Mouse (Mus musculus) adrenal gland, adult (tissue): Measurements from ENCODE around the gene Hc.

Experiments
- DNase-seq, 2 experiments: peaks; one replicate each; pipeline ENCODE4 v3.0.0; 2022 to 2023; ENCODE audit warnings: low spot score in 1 of 2; ENCODE audit not compliant: inconsistent age in 2 of 2

Hc gene

DNA sequence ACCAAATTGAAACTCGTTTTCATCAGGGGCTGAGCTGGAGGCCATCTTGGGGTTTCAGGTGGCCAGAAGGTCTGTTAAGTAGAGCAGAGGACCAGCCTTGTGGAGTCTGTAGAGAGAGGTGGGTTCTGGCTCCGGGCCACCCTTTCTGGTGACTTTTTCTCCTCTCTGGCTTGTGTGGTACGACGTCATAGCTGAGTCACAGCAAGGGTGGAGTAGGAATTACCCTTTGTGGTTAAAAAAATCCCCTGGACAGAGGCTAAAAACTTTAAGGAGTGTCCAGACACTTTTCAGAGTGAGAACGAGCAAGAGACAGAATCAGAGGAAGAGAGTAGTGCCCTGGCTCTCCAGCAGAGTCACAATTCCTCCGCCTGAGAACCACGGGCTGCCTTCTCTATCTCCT is 103.2 kb downstream of the Hc start:
- DNase-seq = no peak

DNA sequence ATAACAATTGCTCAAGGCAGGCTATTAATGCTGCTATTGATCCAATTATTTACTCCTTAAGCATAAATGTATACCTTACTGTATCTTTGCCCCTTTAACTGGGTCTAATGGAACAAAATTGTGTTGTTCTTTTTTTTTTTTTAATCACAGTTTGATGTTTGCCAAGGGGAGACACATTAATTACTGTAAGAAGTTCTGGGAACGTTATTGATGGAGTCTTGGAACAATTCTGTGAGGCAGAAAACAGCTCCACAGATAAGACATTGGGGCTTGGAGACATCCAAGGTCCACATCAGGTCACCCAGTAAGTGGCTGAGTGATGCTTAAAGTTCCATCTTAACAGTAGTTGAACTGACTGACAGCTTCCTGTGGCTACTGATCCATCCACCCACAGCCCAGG is 103.8 kb downstream of the Hc start:
- no peak for DNase-seq

DNA sequence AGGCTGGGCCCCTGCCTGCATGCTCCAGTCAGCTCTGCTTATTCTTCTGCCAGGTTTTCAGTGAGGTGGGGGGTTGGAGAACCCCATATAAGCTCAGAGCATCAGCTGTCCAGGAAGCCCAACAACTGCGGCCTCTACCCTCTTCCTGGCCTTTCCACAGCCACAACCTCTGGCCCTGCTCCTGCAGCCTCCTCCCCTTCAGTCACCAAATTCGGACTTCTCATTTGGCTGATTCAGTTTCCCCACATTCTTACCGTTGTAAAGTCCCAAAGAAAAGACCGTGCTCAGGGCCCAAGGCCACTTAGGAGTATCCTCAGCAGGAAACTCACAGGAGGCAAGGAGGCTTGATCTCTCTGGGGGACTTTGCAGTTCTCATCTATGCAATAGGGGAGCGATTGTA is 104.3 kb downstream of the Hc start:
- DNase-seq = no peak

DNA sequence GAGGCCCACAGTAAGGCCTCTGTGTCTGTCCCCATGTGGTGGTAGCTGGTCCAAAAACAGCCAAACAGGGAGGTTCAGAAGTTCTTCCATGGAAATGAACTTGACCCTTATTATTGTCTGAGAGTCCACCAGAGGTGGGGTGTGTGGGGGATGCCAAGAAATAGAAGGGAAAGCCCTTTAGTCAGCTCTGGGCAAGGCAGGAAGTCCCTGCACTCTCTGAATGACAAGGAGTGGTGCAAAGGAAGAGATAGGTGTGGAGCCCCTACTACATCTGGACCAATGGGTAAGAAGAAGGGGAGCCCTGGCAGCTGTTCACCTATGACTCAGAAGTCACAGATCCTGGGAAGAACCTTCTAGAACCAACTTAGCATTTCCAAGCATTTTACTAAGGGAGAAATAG is 106.9 kb downstream of the Hc start:
- DNase-seq = peak in 1 of 2 experiments; percentile 47

DNA sequence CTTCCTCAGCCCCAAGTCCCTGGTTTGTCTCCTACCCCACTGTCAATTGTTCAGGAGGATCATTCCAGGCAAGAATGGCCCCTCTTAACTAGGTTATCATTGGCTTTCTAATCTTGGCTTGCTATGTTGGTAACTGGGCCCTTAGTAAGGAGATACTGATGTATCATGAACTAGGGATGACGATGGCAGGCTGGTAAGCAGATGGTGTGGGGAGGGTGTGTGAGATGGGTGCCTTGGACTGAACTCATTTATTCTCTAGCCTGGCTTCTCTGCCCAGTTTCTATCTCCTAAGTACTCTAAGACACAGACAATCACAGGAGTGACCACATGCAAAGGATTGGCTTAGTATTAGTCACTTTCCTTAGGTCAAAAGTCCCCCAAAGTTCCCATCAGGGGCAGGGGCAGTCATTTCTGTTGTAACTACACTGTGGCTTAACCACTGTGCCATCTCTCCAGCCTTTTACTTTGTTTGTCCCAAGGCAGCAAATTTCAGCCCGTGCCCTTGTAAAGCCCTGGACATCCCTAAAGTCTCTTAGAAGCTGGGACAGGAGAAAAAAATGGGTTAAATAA is 107.6 kb downstream of the Hc start:
- no peak for DNase-seq

DNA sequence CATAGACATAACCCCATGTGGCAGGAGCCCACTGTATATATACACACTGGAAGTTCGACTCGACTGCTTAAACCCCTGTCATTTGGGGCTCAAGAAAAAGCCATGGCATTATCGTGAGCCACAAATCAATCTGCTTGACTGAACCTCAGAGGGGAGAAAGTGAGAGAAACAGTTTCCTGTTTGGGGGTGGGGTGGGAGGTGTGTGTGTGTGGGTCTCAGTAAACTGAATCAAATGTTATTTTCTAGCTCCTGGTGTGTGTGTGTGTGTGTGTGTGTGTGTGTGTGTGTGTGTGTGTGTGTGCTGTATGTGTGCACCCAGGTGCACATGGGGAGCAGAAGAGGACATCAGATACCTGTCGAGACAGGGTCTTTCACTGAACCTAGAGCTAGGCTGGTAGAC is 108.2 kb downstream of the Hc start:
- no peak for DNase-seq

DNA sequence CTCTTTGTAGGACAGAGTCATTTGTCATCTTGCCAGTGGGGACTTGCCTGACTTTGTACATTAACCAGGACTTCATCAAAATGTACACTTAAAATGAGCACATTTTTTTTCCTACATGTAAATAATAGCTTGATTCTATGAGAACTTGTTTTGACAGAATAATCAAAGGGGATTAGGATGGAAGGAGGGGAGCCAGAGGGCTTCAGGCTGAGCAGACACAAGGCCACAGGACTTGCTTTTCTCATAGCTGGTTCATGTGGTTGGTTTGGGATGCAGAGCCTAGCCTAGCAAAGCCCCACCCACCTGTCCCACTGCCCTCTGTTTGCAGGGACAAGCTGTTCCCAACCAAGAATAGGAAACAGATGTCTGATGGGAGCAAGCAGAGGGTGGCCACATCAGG is 109.8 kb downstream of the Hc start:
- no peak for DNase-seq

DNA sequence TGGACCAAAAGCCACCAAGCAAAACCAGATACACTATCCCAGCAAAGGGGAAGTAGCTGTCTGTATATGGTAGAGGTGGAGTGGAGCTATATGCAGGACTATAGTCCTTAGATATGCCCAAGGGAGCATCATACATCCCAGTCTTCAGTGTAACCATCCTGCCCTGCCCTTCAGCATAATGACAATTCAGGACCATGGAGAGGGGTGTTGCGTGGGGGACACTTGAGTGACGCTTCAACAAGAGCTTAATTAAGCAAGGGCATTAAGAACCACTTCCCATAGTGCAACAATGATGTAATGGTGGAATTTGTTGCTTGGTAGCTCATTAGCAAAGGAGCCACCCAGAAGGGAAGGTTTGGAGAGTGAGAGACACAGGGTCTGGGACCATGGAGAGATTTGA is 112.6 kb downstream of the Hc start:
- DNase-seq = no peak

DNA sequence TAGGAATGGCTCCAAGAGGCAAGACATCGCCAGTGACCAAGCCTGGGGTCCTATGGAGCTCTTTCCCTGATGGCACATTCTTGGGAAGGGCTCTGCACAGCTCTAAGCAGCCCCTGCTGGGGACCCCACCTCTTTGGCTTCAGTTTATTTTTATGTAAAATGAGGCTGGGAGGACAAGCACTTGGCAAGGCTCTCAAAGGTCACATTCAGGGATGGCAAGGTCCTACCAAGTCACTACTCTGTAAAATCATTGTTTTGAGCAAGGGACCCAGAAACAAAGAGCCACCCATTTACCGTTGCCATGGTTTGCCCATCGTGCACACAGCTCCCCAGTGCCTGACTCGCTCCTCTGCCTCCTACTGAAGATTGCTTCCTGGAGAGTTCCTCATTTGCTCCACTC is 115.2 kb downstream of the Hc start:
- DNase-seq = no peak

DNA sequence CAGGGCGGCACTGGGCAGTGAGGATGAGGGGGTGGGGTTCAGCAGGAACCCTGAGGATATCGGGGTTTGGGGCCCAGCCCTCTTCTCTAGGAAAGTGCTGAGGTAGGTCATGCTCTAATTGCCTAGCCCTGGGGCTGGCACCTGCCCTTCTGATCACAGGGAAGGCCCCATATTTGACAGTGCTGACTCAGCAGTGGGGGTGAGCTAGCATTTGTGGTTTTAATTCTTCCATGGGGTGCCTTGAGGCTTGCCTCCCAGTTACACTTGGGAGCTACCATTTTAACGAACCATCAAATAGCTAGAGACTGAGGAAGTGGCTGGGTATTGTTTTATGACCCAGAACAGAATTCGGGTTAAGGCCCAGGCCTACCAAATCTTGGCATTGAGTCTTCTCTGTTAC is 115.7 kb downstream of the Hc start:
- DNase-seq = no peak

DNA sequence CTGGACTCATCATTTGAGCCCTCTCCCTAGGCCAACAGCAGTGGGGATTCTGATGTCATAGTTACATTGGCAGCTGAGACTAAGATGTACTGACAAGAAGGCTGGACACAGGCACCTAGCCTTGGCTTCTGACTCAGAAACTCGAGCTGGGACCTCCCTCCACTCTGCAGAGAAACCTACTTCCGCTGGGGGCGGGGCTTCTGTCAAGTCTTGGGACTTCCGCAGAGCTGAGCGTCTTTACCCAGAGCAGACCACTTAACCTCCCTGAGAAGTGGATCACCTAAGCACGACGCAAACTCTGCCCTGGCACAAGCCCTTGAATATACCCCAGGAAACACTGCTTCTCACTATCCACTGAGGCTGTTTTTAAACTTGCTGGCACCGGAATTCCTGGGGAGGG is 116.5 kb downstream of the Hc start:
- DNase-seq = peak; percentile 27 to 65

DNA sequence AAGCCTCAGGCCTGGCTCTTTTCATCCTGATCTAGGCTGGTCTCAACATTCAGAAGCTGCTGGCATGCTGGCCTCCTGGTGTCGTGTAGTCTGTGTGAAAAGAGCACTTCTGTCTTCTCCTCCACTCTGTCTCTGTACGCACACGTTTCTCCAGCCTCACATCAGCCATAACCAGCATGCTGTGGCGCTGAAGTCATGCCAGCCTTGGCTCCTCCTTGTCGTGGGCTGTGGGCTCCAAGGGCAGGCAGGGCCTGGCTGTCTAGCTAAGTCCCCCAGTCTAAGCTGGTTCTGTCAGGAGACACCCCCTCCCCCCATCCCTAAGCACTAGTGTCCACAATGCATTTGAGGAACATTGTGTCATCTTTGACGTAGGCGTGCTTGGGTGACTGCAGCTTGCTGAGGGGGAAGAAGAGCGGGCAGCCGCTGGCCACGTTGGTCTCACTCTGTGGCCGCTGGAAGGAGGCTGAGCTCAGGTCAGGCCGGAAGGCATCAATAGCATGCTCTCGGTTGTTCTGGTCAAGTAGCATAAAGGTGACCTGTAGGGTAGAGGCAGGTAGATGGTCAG is 117.6 kb downstream of the Hc start:
- no peak for DNase-seq

DNA sequence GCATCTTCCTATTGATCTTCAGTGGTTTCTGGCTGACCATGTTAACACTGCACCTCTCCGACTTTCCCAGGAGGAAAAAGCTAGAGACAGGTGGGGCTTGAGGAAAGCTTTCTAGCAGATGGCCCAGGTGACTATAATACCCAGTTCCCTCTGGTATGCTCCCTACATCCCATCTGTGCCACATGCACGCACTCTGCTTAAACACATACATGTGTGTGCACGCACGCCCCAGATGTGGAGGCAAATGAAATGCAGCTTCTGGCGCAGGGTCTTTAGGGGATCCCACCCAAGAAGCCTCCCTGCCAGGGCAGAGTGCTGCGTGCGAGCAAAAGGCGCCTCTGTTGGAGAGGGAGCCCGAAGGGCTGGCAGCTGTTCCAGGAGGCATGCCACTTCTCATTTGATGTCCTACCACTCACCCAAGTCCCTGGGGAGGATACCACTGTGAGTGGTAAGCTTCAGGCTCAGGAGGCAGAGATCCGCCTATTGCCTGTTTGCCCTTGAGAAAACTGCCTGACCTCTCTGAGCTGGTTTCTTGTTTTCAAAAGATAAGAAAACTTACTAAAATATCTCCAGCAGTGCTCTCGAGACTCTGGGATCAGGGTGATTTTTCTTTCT is 120.1 kb downstream of the Hc start:
- no peak for DNase-seq

DNA sequence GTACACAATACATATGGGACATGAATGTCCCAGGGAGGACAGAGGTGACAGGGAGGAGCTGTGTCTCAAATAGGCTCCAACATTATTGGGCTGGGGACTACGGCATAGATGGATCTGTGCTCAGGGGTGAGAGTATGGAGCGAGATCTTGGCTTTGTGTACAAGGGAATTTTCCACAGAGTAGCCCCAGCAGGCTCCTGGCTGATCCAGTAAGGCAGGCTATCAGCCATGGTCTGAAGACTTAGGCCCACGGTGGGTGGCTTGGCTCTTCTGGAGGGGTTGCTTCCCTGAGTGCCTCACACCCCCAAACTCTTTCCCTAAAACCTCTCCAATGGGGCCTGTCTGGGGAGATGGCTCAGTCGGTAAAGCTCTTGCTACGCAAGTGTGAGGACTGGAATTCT is 121.0 kb downstream of the Hc start:
- no peak for DNase-seq

DNA sequence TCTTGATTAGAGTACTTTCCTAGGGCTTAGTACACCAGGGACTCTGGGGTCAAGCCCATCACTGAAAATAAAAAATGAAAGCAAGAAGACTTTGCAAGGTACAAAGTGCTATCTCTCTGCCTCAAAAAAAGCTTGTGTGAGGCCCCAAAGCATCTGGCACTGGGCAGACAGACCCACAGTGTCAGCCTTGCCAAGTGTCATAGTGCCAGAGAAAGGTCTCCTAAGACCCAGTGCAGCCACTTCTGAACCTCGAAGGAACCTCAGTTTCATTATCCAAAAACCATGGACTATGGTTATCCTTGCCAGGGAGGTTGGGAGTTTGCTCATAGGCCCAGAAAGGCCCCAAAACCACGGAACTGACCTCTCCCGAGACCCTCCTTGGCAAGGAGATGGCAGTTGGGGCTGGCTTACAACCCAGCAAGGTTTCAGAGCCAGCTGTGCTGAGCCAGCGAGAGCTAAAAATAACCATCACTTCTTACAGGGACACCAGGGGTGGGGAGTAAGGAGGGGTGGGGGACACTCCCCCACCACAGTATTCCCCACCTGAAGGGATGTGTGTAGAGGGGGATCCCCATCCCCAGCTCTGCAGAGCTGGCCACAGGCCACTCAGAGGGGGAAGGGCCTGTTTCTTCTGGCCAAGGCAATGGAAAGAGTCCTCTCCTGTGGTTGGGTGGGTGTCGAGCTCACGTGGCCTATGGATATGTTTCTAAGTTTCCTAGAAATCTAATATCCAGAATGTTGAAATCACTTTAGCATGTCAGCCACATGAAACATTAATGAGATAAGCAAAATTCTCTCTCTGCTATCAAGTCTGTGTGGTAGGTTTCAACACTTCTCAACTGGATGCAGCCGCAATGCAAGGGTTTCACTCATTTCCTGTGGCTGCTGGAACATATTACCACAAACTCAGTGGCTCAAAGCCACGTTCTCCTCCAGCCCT is 122.7 kb downstream of the Hc start:
- DNase-seq = peak in 1 of 2 experiments; percentile 55

DNA sequence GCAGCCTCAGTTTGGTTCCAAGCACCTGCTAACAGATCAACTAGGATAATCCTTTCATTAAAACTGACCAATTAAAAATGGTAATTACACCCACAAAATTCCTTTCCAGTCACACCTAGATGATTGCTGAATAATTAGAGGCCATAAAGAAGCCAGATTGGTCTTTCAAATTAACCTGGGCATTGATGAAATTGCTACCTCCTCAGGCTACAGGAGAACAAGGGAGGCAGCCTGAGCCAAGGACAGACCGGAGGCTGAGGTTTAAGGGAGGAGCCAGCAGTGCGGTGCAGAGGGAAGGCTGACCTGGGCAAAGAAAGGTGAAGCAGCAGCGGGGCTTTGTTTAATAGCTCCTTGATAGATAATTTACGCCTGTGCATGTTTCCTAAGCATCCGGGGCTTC is 123.8 kb downstream of the Hc start:
- no peak for DNase-seq
